Mouse (Mus musculus): ENCODE measurements around the gene Rsbn1l.

Gene Rsbn1l

GRCm38 (mm10) chr5:20904647-20905046 is 51.6 kb downstream of the Rsbn1l start:
- no peak for DNase-seq (ENCODE audit: low read depth, low spot score)

GRCm38 (mm10) chr5:20897446-20898167 is 58.6 kb downstream of the Rsbn1l start:
- DNase-seq (ENCODE audit: low read depth, low spot score) = no peak

GRCm38 (mm10) chr5:20884036-20884620 is 72.1 kb downstream of the Rsbn1l start:
- DNase-seq (ENCODE audit: low read depth, low spot score) = no peak

GRCm38 (mm10) chr5:20881915-20882800 is 74.0 kb downstream of the Rsbn1l start, which contains the start of the genes Phtf2 and Tmem60:
Gene Phtf2 (minus strand): TSS chr5:20882124.
Gene Tmem60 (plus strand): TSS chr5:20882191.
- DNase-seq (ENCODE audit: low read depth, low spot score) = peak; percentile 98

- peak; percentile 45 for DNase-seq (ENCODE audit: low read depth, low spot score)
These were observed 75.1 kb downstream of the Rsbn1l start for GRCm38 (mm10) chr5:20880797-20881775.

- no peak for DNase-seq (ENCODE audit: low read depth, low spot score)
These were observed 75.8 kb downstream of the Rsbn1l start for GRCm38 (mm10) chr5:20880386-20880785.

- no peak for DNase-seq (ENCODE audit: low read depth, low spot score)
These were observed 79.2 kb downstream of the Rsbn1l start for GRCm38 (mm10) chr5:20876934-20877426.

GRCm38 (mm10) chr5:20873146-20873545 is 83.1 kb downstream of the Rsbn1l start:
- DNase-seq (ENCODE audit: low read depth, low spot score) = no peak

- no peak for DNase-seq (ENCODE audit: low read depth, low spot score)
These were observed 90.9 kb downstream of the Rsbn1l start for GRCm38 (mm10) chr5:20865193-20865755.

- DNase-seq (ENCODE audit: low read depth, low spot score) = no peak
These were observed 91.8 kb downstream of the Rsbn1l start for GRCm38 (mm10) chr5:20864216-20864969.

GRCm38 (mm10) chr5:20861901-20862300 is 94.3 kb downstream of the Rsbn1l start:
- DNase-seq (ENCODE audit: low read depth, low spot score) = no peak

GRCm38 (mm10) chr5:20860565-20860964 is 95.6 kb downstream of the Rsbn1l start:
- no peak for DNase-seq (ENCODE audit: low read depth, low spot score)

- no peak for DNase-seq (ENCODE audit: low read depth, low spot score)
These were observed 97.8 kb downstream of the Rsbn1l start for GRCm38 (mm10) chr5:20858404-20858803.

GRCm38 (mm10) chr5:20855066-20855465 is 101.1 kb downstream of the Rsbn1l start:
- DNase-seq (ENCODE audit: low read depth, low spot score) = no peak

GRCm38 (mm10) chr5:20847010-20847409 is 109.2 kb downstream of the Rsbn1l start:
- no peak for DNase-seq (ENCODE audit: low read depth, low spot score)

- no peak for DNase-seq (ENCODE audit: low read depth, low spot score)
These were observed 112.4 kb downstream of the Rsbn1l start for GRCm38 (mm10) chr5:20843816-20844215.

- DNase-seq (ENCODE audit: low read depth, low spot score) = no peak
These were observed 112.8 kb downstream of the Rsbn1l start for GRCm38 (mm10) chr5:20843405-20843804.
